Comparison of ENCODE assay signal across 22 mouse cellular contexts in genomic region chr10:18488239-18488803, GRCm38 (mm10). TPM values are rescaled to one million over a fixed set of nuclear protein-coding genes. Genes with fewer than 3 reads are reported as not detected.
DNase-seq lines count a peak whose midpoint lies in the region; ATAC-seq and TF ChIP-seq lines count a peak whose summit lies in the region.
"Had no signal": no experiment of that assay in that cellular context is flagged by ENCODE, and none has a peak within 500 bp of the region (broad histone marks: within the 10 kb centered on the region; RNA-seq: fewer than 3 reads in every experiment).

No protein-coding gene starts in this region.

- no peaks in the 10 kb centered on the region for H3K9me3 ChIP-seq in intestine, postnatal 0 days (ENCODE audit: control insufficient read depth)
- no peaks in the 10 kb centered on the region for H3K9me3 ChIP-seq in intestine, embryonic 16.5 days (ENCODE audit: control insufficient read depth, low read length)
- H3K9me3 ChIP-seq in kidney, postnatal 0 days (replicated peaks; ENCODE audit: low read length) = no peaks in the 10 kb centered on the region
- H3K9me3 ChIP-seq: embryonic facial prominence, embryonic 10.5 days; forebrain, embryonic 13.5 days; heart, embryonic 15.5 days; hindbrain, embryonic 10.5 days; hindbrain, embryonic 15.5 days had no signal

- DNase-seq in kidney, adult 8-10 months = peak; percentile 51 to 60
- DNase-seq in kidney, postnatal 0 days (ENCODE audit: low spot score) = peak; percentile 33
- DNase-seq in kidney, postnatal 36 days = peak; percentile 49 to 51
- DNase-seq in spleen, postnatal 10 days (ENCODE audit: low spot score in 2 of 2) = no peak
- DNase-seq in right cerebral cortex, postnatal 25 days = no peak
- DNase-seq: adrenal gland, postnatal 25 days; cerebellum, adult 18-20 months; cerebellum, adult 9-11 months; cerebellum, postnatal 36 days; forebrain, postnatal 0 days; gastrocnemius, postnatal 14 days had no signal

- no peak for ATAC-seq in intestine, postnatal 0 days
- no peak for ATAC-seq in intestine, embryonic 16.5 days
- peak; percentile 71 for ATAC-seq in kidney, postnatal 0 days (replicated peaks; ENCODE audit: low FRiP score, low read depth)
- ATAC-seq: activated CD4-positive, CD25-positive, alpha-beta regulatory T cell, adult 4 months; forebrain, embryonic 13.5 days; forebrain, postnatal 0 days; Patski had no signal

- WGBS in intestine, postnatal 0 days = 55% methylated on average over 7 of the region's 7 CpGs
- 73% methylated on average over 7 of the region's 7 CpGs for WGBS in intestine, embryonic 16.5 days
- WGBS in kidney, postnatal 0 days = 61% methylated on average over 7 of the region's 7 CpGs

- TF ChIP-seq CTCF in intestine, postnatal 0 days (IDR thresholded peaks at IDR 0.05; ENCODE audit: low read depth) = peak; percentile 31
- TF ChIP-seq CTCF in kidney, postnatal 0 days (IDR thresholded peaks at IDR 0.05; ENCODE audit: low read depth) = no peak

- no peaks in the 10 kb centered on the region for H3K27me3 ChIP-seq in intestine, postnatal 0 days (replicated peaks; ENCODE audit: control insufficient read depth, insufficient read depth, low read length)
- no peaks in the 10 kb centered on the region for H3K27me3 ChIP-seq in intestine, embryonic 16.5 days (replicated peaks; ENCODE audit: control insufficient read depth, insufficient read depth, low read length)
- no peaks in the 10 kb centered on the region for H3K27me3 ChIP-seq in kidney, postnatal 0 days (ENCODE audit: insufficient read depth, low read length)
- H3K27me3 ChIP-seq: CH12.LX; forebrain, embryonic 13.5 days; heart, embryonic 15.5 days; hindbrain, embryonic 15.5 days; Patski had no signal

- H3K36me3 ChIP-seq in intestine, postnatal 0 days (ENCODE audit: control insufficient read depth, insufficient read depth) = no peaks in the 10 kb centered on the region; the same call in 1 of the 2 replicates
- H3K36me3 ChIP-seq in intestine, embryonic 16.5 days (ENCODE audit: control insufficient read depth, insufficient read depth, low read length) = peaks cover 2% of the 10 kb centered on the region; the same call in 1 of the 2 replicates
- no peaks in the 10 kb centered on the region for H3K36me3 ChIP-seq in kidney, postnatal 0 days (ENCODE audit: insufficient read depth, low read length)
- H3K36me3 ChIP-seq: embryonic facial prominence, embryonic 10.5 days; heart, embryonic 15.5 days; hindbrain, embryonic 10.5 days; hindbrain, embryonic 15.5 days had no signal

- no peak overlapping the region for H3K9ac ChIP-seq in intestine, postnatal 0 days (ENCODE audit: low read depth, low read length)
- H3K9ac ChIP-seq in intestine, embryonic 16.5 days (ENCODE audit: low read depth, low read length) = no peak overlapping the region
- no peak overlapping the region for H3K9ac ChIP-seq in kidney, postnatal 0 days (ENCODE audit: low read depth, low read length)
- H3K9ac ChIP-seq: forebrain, embryonic 13.5 days; forebrain, postnatal 0 days; heart, embryonic 15.5 days; hindbrain, embryonic 15.5 days had no signal

- no peak overlapping the region for H3K27ac ChIP-seq in intestine, postnatal 0 days (ENCODE audit: low read depth, low read length)
- no peak overlapping the region for H3K27ac ChIP-seq in intestine, embryonic 16.5 days (ENCODE audit: low read length)
- H3K27ac ChIP-seq in kidney, postnatal 0 days = peak overlapping the region; percentile 65
- H3K27ac ChIP-seq: embryonic facial prominence, embryonic 10.5 days; forebrain, embryonic 13.5 days; heart, embryonic 15.5 days; hindbrain, embryonic 10.5 days; hindbrain, embryonic 15.5 days had no signal

- H3K4me3 ChIP-seq in intestine, postnatal 0 days (ENCODE audit: low read depth, low read length) = no peak overlapping the region
- no peak overlapping the region for H3K4me3 ChIP-seq in intestine, embryonic 16.5 days (ENCODE audit: low read length)
- no peak overlapping the region for H3K4me3 ChIP-seq in kidney, postnatal 0 days (replicated peaks; ENCODE audit: low read depth, low read length)
- H3K4me3 ChIP-seq: embryonic facial prominence, embryonic 10.5 days; forebrain, embryonic 13.5 days; heart, embryonic 15.5 days; hindbrain, embryonic 10.5 days; hindbrain, embryonic 15.5 days had no signal

- H3K4me2 ChIP-seq in intestine, postnatal 0 days (replicated peaks; ENCODE audit: low read depth) = no peak overlapping the region
- no peak overlapping the region for H3K4me2 ChIP-seq in intestine, embryonic 16.5 days (ENCODE audit: low read depth, low read length)
- H3K4me2 ChIP-seq in kidney, postnatal 0 days (ENCODE audit: low read length) = 0 out of 2 replicates have a peak overlapping the region, but pooled peaks have one; percentile 13
- H3K4me2 ChIP-seq: forebrain, embryonic 13.5 days; heart, embryonic 11.5 days; heart, embryonic 15.5 days; hindbrain, embryonic 15.5 days had no signal

- H3K4me1 ChIP-seq in intestine, postnatal 0 days (replicated peaks; ENCODE audit: control insufficient read depth, insufficient read depth, low read length) = 0 out of 2 replicates have a peak, but pooled peaks cover 2% of the 10 kb centered on the region
- 0 out of 2 replicates have a peak, but pooled peaks cover 4% of the 10 kb centered on the region for H3K4me1 ChIP-seq in intestine, embryonic 16.5 days (ENCODE audit: control insufficient read depth, insufficient read depth, low read length)
- 0 out of 2 replicates have a peak, but pooled peaks cover 3% of the 10 kb centered on the region for H3K4me1 ChIP-seq in kidney, postnatal 0 days (replicated peaks; ENCODE audit: insufficient read depth, low read length)
- H3K4me1 ChIP-seq: embryonic facial prominence, embryonic 10.5 days; hindbrain, embryonic 10.5 days had no signal

RNA-seq across cellular contexts. Expression of gene Hebp2, which starts 57.6 kb away (rescaled TPM):
- polyA plus RNA-seq in intestine, postnatal 0 days (2015; fragmentation: Nextera tagmentation; extraction: Ambion mirVana) = 3.6 and 4.0 TPM in 2 replicates
- polyA plus RNA-seq in intestine, embryonic 16.5 days (2015; fragmentation: Nextera tagmentation; extraction: Ambion mirVana) = 5.9 and 7.0 TPM in 2 replicates
- polyA plus RNA-seq in kidney, postnatal 0 days (2015; fragmentation: Nextera tagmentation; extraction: Ambion mirVana) = 18.2 and 19.1 TPM in 2 replicates
- polyA plus RNA-seq: activated CD4-positive, CD25-positive, alpha-beta regulatory T cell, adult 4 months had no signal

Comparison
In these comparisons a context has a peak if more than half of its experiments do, and no peak if none do; other contexts are left out.
1. DNase-seq: peak in kidney, adult 8-10 months (2 of 2), kidney, postnatal 0 days (single experiment) and kidney, postnatal 36 days (2 of 2); none in spleen, postnatal 10 days (0 of 2) and right cerebral cortex, postnatal 25 days (single experiment).